Mouse (Mus musculus): Measurements from ENCODE around the gene Slc22a6. TPM values are rescaled to one million over a fixed set of nuclear protein-coding genes. Genes with fewer than 3 reads are reported as not detected.

Gene Slc22a6
- total and polyA plus RNA-seq, 3 experiments = not detected

DNA sequence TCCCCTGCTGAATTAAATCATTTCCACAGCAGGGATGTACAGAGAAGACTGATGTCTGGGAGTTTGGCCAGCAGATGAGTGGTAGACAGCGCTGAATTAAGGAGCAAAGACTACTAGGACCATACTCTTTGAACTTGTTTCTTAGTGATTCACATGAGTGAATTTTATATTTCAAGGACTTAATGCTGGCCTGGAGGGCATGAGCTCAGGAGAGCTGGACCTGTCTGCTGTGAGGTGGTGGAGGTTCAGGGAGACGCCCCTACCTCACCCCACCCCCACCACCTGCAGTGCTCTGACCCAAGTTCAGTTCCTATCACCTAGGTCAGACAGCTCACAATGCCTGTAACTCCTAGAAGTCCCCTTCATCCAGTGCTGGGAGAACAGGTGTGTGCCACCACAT, 28.6 kb downstream of the Slc22a6 start:
- no peak for TF ChIP-seq UBTF (IDR thresholded peaks at IDR 0.05; ENCODE audit: borderline replicate concordance, insufficient read depth, low read depth, low read length)
- no peak for TF ChIP-seq MAZ (IDR thresholded peaks at IDR 0.05; ENCODE audit: low read depth, low read length)
- TF ChIP-seq MXI1 (IDR thresholded peaks at IDR 0.05; ENCODE audit: low read depth, low read length) = no peak
- TF ChIP-seq ZKSCAN1 (IDR thresholded peaks at IDR 0.05; ENCODE audit: low read depth, low read length) = no peak
- TF ChIP-seq SIN3A (IDR thresholded peaks at IDR 0.05; ENCODE audit: low read length) = no peak
- TF ChIP-seq MYB (IDR thresholded peaks at IDR 0.05; ENCODE audit: low read depth, low read length) = no peak
- no peak for TF ChIP-seq CHD2 (IDR thresholded peaks at IDR 0.05; ENCODE audit: low read length)
- TF ChIP-seq RAD21 (IDR thresholded peaks at IDR 0.05; ENCODE audit: low read depth, low read length) = no peak
- no peak for TF ChIP-seq RCOR1 (IDR thresholded peaks at IDR 0.05; ENCODE audit: low read depth, low read length)
- Histone ChIP-seq H3K79me2 (ENCODE audit: control insufficient read depth, insufficient read depth, low read length, poor library complexity) (no peaks in the 10 kb centered on the region), H3K36me3 (ENCODE audit: control insufficient read depth in 1 of 2, insufficient read depth in 2 of 2, low read length in 2 of 2) (no peaks in the 10 kb centered on the region), H3K4me3 (ENCODE audit: control insufficient read depth in 1 of 2, insufficient read depth in 1 of 2, low read depth in 2 of 2, low read length in 2 of 2) (no peak overlapping the region), H3K27me3 (ENCODE audit: control insufficient read depth in 1 of 2, insufficient read depth in 2 of 2, low read length in 2 of 2) (peaks cover 7 to 9% of the 10 kb centered on the region in 2 experiments; a peak in 3 of 4 replicates), H3K9me3 (replicated peaks; ENCODE audit: insufficient read depth, low read length) (no peaks in the 10 kb centered on the region), H3K4me1 (ENCODE audit: control insufficient read depth in 1 of 2, insufficient read depth in 2 of 2, low read length in 2 of 2) (no peaks in the 10 kb centered on the region), H3K27ac (ENCODE audit: control insufficient read depth, low read depth, low read length) (no peak overlapping the region), H3K9ac (ENCODE audit: control insufficient read depth, low read depth, low read length, poor library complexity, severe bottlenecking) (no peak overlapping the region)
- DNase-seq (ENCODE audit: low read depth, low spot score) = no peak

DNA sequence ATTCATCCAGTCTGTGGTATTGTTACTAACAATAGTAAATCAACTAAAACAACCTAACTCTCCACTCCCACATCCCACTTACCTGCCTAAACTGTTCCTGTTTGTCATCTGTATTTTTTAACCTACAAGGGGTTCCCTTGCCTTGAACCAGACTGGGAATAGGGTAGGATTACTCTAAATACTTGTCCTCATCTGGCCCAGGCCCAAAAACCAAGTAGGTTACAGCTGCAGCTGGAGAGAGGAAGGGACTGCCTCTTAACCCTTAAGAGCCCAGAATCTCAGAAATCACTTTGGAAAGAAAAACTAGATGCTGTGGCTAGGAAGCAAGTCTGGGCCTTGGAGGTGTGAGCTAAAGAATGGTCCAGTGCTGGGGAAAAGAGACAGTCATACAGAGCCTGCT, 38.0 kb downstream of the Slc22a6 start:
- H3K4me1 ChIP-seq (ENCODE audit: control insufficient read depth in 1 of 2, insufficient read depth in 2 of 2, low read length in 2 of 2) = no peaks in the 10 kb centered on the region
- no peaks in the 10 kb centered on the region for H3K36me3 ChIP-seq (ENCODE audit: control insufficient read depth in 1 of 2, insufficient read depth in 2 of 2, low read length in 2 of 2)
- TF ChIP-seq ZC3H11A (IDR thresholded peaks at IDR 0.05; ENCODE audit: low read depth, low read length) = no peak
- no peak for TF ChIP-seq NRF1 (IDR thresholded peaks at IDR 0.05; ENCODE audit: insufficient read depth, low read depth, low read length, poor library complexity, severe bottlenecking)
- H3K9ac ChIP-seq (ENCODE audit: control insufficient read depth, low read depth, low read length, poor library complexity, severe bottlenecking) = no peak overlapping the region
- H3K27ac ChIP-seq (ENCODE audit: control insufficient read depth, low read depth, low read length) = no peak overlapping the region
- H3K79me2 ChIP-seq (ENCODE audit: control insufficient read depth, insufficient read depth, low read length, poor library complexity) = no peaks in the 10 kb centered on the region
- H3K4me3 ChIP-seq (ENCODE audit: control insufficient read depth in 1 of 2, insufficient read depth in 1 of 2, low read depth in 2 of 2, low read length in 2 of 2) = no peak overlapping the region
- H3K9me3 ChIP-seq (replicated peaks; ENCODE audit: insufficient read depth, low read length) = no peaks in the 10 kb centered on the region
- no peak for DNase-seq (ENCODE audit: low read depth, low spot score)
- H3K27me3 ChIP-seq (ENCODE audit: control insufficient read depth in 1 of 2, insufficient read depth in 2 of 2, low read length in 2 of 2) = peaks cover 3 to 4% of the 10 kb centered on the region in 2 experiments; a peak in 3 of 4 replicates

DNA sequence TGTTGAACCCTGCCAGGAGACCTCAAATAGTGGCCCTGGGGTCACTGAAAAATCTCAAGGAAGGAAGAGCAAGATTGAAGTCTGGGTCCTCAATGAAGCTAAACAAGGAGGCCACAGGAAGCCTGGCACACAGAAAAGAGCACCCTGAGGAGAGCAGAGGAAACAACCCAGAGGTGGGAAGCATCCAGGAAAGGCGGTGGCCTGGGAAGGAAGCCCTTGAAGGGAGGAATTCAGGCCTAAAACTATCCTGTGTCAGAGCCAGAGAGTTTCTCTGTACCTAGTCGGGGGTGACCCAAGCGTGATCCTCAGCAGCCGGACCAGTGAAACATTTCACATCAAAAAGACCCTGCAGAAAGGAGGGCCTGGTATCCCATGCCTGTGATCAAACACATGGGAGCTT, 38.5 kb downstream of the Slc22a6 start:
- no peaks in the 10 kb centered on the region for H3K9me3 ChIP-seq (replicated peaks; ENCODE audit: insufficient read depth, low read length)

More for the DNA sequence above, 38.5 kb downstream of the Slc22a6 start:
- Histone ChIP-seq H3K27me3 (ENCODE audit: control insufficient read depth in 1 of 2, insufficient read depth in 2 of 2, low read length in 2 of 2) (peaks cover 3 to 4% of the 10 kb centered on the region in 2 experiments; a peak in 3 of 4 replicates), H3K36me3 (ENCODE audit: control insufficient read depth in 1 of 2, insufficient read depth in 2 of 2, low read length in 2 of 2) (no peaks in the 10 kb centered on the region), H3K4me1 (ENCODE audit: control insufficient read depth in 1 of 2, insufficient read depth in 2 of 2, low read length in 2 of 2) (no peaks in the 10 kb centered on the region), H3K79me2 (ENCODE audit: control insufficient read depth, insufficient read depth, low read length, poor library complexity) (no peaks in the 10 kb centered on the region), H3K9ac (ENCODE audit: control insufficient read depth, low read depth, low read length, poor library complexity, severe bottlenecking) (no peak overlapping the region), H3K27ac (ENCODE audit: control insufficient read depth, low read depth, low read length) (no peak overlapping the region), H3K4me3 (ENCODE audit: control insufficient read depth in 1 of 2, insufficient read depth in 1 of 2, low read depth in 2 of 2, low read length in 2 of 2) (no peak overlapping the region)
- TF ChIP-seq MYB (IDR thresholded peaks at IDR 0.05; ENCODE audit: low read depth, low read length) (no peak), ZKSCAN1 (IDR thresholded peaks at IDR 0.05; ENCODE audit: low read depth, low read length) (no peak), TBP (IDR thresholded peaks at IDR 0.05; ENCODE audit: low read depth, low read length) (no peak), MXI1 (IDR thresholded peaks at IDR 0.05; ENCODE audit: low read depth, low read length) (no peak), EP300 (IDR thresholded peaks at IDR 0.05; ENCODE audit: low read depth in 1 of 2, low read length in 2 of 2) (no peak), SMC3 (IDR thresholded peaks at IDR 0.05; ENCODE audit: low read depth, low read length) (no peak), POLR2A (IDR thresholded peaks at IDR 0.05; ENCODE audit: control insufficient read depth in 1 of 2, insufficient read depth in 1 of 2, low read depth in 1 of 2, low read length in 2 of 2, poor library complexity in 1 of 2) (no peak), RAD21 (IDR thresholded peaks at IDR 0.05; ENCODE audit: low read depth, low read length) (no peak), USF1 (IDR thresholded peaks at IDR 0.05; ENCODE audit: low read depth, low read length) (no peak), MEF2A (IDR thresholded peaks at IDR 0.05; ENCODE audit: extremely low read depth, insufficient replicate concordance, low read depth, low read length, poor library complexity, severe bottlenecking) (no peak), ZMIZ1 (IDR thresholded peaks at IDR 0.05; ENCODE audit: low read depth, low read length) (no peak), MAX (IDR thresholded peaks at IDR 0.05; ENCODE audit: low read length) (no peak), POLR2AphosphoS5 (IDR thresholded peaks at IDR 0.05; ENCODE audit: borderline replicate concordance, low read depth, low read length) (no peak), SIN3A (IDR thresholded peaks at IDR 0.05; ENCODE audit: low read length) (no peak), UBTF (IDR thresholded peaks at IDR 0.05; ENCODE audit: borderline replicate concordance, insufficient read depth, low read depth, low read length) (no peak), JUND (IDR thresholded peaks at IDR 0.05; ENCODE audit: low read depth, low read length) (no peak), BHLHE40 (IDR thresholded peaks at IDR 0.05; ENCODE audit: borderline replicate concordance, low read depth, low read length) (no peak)
- DNase-seq (ENCODE audit: low read depth, low spot score) = no peak
